Mouse (Mus musculus): ENCODE results near the gene Anapc2. TPM values are rescaled to one million over a fixed set of nuclear protein-coding genes. Genes with fewer than 3 reads are reported as not detected.
"Not testable (repeated sequence)": the region's sequence is repeated elsewhere in the genome, so short reads cannot be mapped to it uniquely, and the experiment has no call there.

Gene Anapc2
- polyA plus RNA-seq, 1 experiment from 2014 or later, result 131 TPM

- peaks cover 30% of the 10 kb centered on the region for H3K36me3 ChIP-seq
- ATAC-seq (ENCODE audit: low read depth), result peak; percentile 47
- WGBS, result 0% methylated on average over 55 of the region's 59 CpGs
- H3K9ac ChIP-seq, result peak within 1 kb of the TSS; percentile 87
- peak within 1 kb of the TSS; percentile 85 for H3K4me2 ChIP-seq
- peak within 1 kb of the TSS; percentile 69 for H3K27ac ChIP-seq (replicated peaks)
- peaks cover 11% of the 10 kb centered on the region for H3K27me3 ChIP-seq
- H3K9me3 ChIP-seq, result no peaks in the 10 kb centered on the region
- peaks cover 33% of the 10 kb centered on the region for H3K4me1 ChIP-seq (replicated peaks)
- H3K4me3 ChIP-seq, result peak within 1 kb of the TSS; percentile 67
These were observed 30.2 kb upstream of the Anapc2 start, which contains the start of the genes Rnf208 and Cysrt1 for GRCm38 (mm10) chr2:25242101-25242506. Gene Rnf208, plus strand, starts transcription at chr2:25242255. Gene Cysrt1, minus strand, starts transcription at chr2:25242452.

- H3K27ac ChIP-seq (replicated peaks), result no peak overlapping the region
- H3K27me3 ChIP-seq, result peaks cover 11% of the 10 kb centered on the region; the same call in 1 of the 2 replicates
- no peaks in the 10 kb centered on the region for H3K9me3 ChIP-seq
- peak overlapping the region; percentile 67 for H3K4me3 ChIP-seq
- H3K36me3 ChIP-seq, result peaks cover 41% of the 10 kb centered on the region
- WGBS, result 77% methylated on average over 8 of the region's 8 CpGs
- H3K4me1 ChIP-seq (replicated peaks), result peaks cover 33% of the 10 kb centered on the region
- peak overlapping the region; percentile 85 for H3K4me2 ChIP-seq
- no peak for ATAC-seq (ENCODE audit: low read depth)
- H3K9ac ChIP-seq, result peak overlapping the region; percentile 87
These were observed 28.9 kb upstream of the Anapc2 start for GRCm38 (mm10) chr2:25243342-25243741.

- Histone ChIP-seq H3K4me2 (no peak overlapping the region), H3K36me3 (peaks cover 49% of the 10 kb centered on the region), H3K9ac (no peak overlapping the region), H3K4me1 (replicated peaks) (peaks cover 33% of the 10 kb centered on the region), H3K27ac (replicated peaks) (no peak overlapping the region), H3K27me3 (peaks cover 11% of the 10 kb centered on the region; the same call in 1 of the 2 replicates), H3K9me3 (no peaks in the 10 kb centered on the region), H3K4me3 (no peak overlapping the region)
- ATAC-seq (ENCODE audit: low read depth), result no peak
- 90% methylated on average over 4 of the region's 4 CpGs for WGBS
These were observed 28.1 kb upstream of the Anapc2 start for GRCm38 (mm10) chr2:25244144-25244543.

GRCm38 (mm10) chr2:25246183-25247072 is 25.9 kb upstream of the Anapc2 start, which contains the start of gene AL732309.1:
Gene AL732309.1, minus strand, starts transcription at chr2:25246863.
- Histone ChIP-seq H3K9ac (no peak within 1 kb of the TSS), H3K9me3 (no peaks in the 10 kb centered on the region), H3K4me1 (replicated peaks) (peaks cover 21% of the 10 kb centered on the region), H3K4me3 (no peak within 1 kb of the TSS), H3K27me3 (peaks cover 7% of the 10 kb centered on the region; the same call in 1 of the 2 replicates), H3K27ac (replicated peaks) (no peak within 1 kb of the TSS), H3K36me3 (peaks cover 72% of the 10 kb centered on the region), H3K4me2 (no peak within 1 kb of the TSS)
- 92% methylated on average over 10 of the region's 10 CpGs for WGBS
- no peak for ATAC-seq (ENCODE audit: low read depth)

- no peak for ATAC-seq (ENCODE audit: low read depth)
- Histone ChIP-seq H3K27me3 (no peaks in the 10 kb centered on the region), H3K36me3 (peaks cover 59% of the 10 kb centered on the region)
These were observed 19.9 kb upstream of the Anapc2 start for GRCm38 (mm10) chr2:25252331-25252730.

GRCm38 (mm10) chr2:25255284-25255779 is 16.9 kb upstream of the Anapc2 start, which contains the start of gene Tmem203:
Gene Tmem203, plus strand, starts transcription at chr2:25255439.
- Histone ChIP-seq H3K4me1 (replicated peaks) (peaks cover 25% of the 10 kb centered on the region), H3K9ac (peak within 1 kb of the TSS; percentile 88), H3K4me3 (peak within 1 kb of the TSS; percentile 79), H3K27ac (replicated peaks) (peak within 1 kb of the TSS; percentile 81), H3K27me3 (no peaks in the 10 kb centered on the region), H3K9me3 (no peaks in the 10 kb centered on the region), H3K4me2 (peak within 1 kb of the TSS; percentile 100), H3K36me3 (peaks cover 31% of the 10 kb centered on the region)
- ATAC-seq (ENCODE audit: low read depth), result peak; percentile 87
- under 1% methylated on average over 39 of the region's 39 CpGs for WGBS

More at GRCm38 (mm10) chr2:25252331-25252730, 19.9 kb upstream of the Anapc2 start:
- Histone ChIP-seq H3K9ac (no peak overlapping the region), H3K4me2 (no peak overlapping the region), H3K9me3 (no peaks in the 10 kb centered on the region), H3K4me1 (replicated peaks) (peaks cover 25% of the 10 kb centered on the region), H3K27ac (replicated peaks) (no peak overlapping the region), H3K4me3 (no peak overlapping the region)
- 85% methylated on average over 1 of the region's 1 CpGs for WGBS

GRCm38 (mm10) chr2:25256443-25257109 is 15.7 kb upstream of the Anapc2 start:
- Histone ChIP-seq H3K36me3 (peaks cover 18% of the 10 kb centered on the region), H3K4me3 (peak overlapping the region; percentile 79), H3K4me1 (replicated peaks) (peaks cover 25% of the 10 kb centered on the region), H3K9ac (peak overlapping the region; percentile 88), H3K4me2 (peak overlapping the region; percentile 100)
- not testable (repeated sequence) for H3K27ac ChIP-seq (replicated peaks); H3K27me3 ChIP-seq; H3K9me3 ChIP-seq; ATAC-seq (ENCODE audit: low read depth)
- WGBS, result 59% methylated on average over 12 of the region's 12 CpGs

- H3K4me3 ChIP-seq; H3K9me3 ChIP-seq; H3K27me3 ChIP-seq; H3K27ac ChIP-seq (replicated peaks); H3K4me2 ChIP-seq; ATAC-seq (ENCODE audit: low read depth); H3K9ac ChIP-seq: not testable (repeated sequence)
- Histone ChIP-seq H3K36me3 (peaks cover 12% of the 10 kb centered on the region; the same call in 1 of the 2 replicates), H3K4me1 (replicated peaks) (peaks cover 29% of the 10 kb centered on the region)
- WGBS, result 91% methylated on average over 5 of the region's 5 CpGs
These were observed 15.0 kb upstream of the Anapc2 start for GRCm38 (mm10) chr2:25257250-25257649.

GRCm38 (mm10) chr2:25258887-25259286 is 13.4 kb upstream of the Anapc2 start:
- no peaks in the 10 kb centered on the region for H3K9me3 ChIP-seq
- no peak overlapping the region for H3K4me2 ChIP-seq
- H3K4me3 ChIP-seq, result no peak overlapping the region
- no peak for ATAC-seq (ENCODE audit: low read depth)
- H3K36me3 ChIP-seq, result no peaks in the 10 kb centered on the region
- 54% methylated on average over 2 of the region's 2 CpGs for WGBS
- no peak overlapping the region for H3K27ac ChIP-seq (replicated peaks)
- peaks cover 38% of the 10 kb centered on the region for H3K4me1 ChIP-seq (replicated peaks)
- H3K9ac ChIP-seq, result no peak overlapping the region
- H3K27me3 ChIP-seq, result peaks cover 5% of the 10 kb centered on the region

GRCm38 (mm10) chr2:25261870-25262269 is 10.4 kb upstream of the Anapc2 start:
- peak overlapping the region; percentile 94 for H3K4me2 ChIP-seq
- H3K9ac ChIP-seq, result peak overlapping the region; percentile 62
- no peaks in the 10 kb centered on the region for H3K9me3 ChIP-seq
- peaks cover 13% of the 10 kb centered on the region for H3K27me3 ChIP-seq
- peaks cover 47% of the 10 kb centered on the region for H3K4me1 ChIP-seq (replicated peaks)
- 57% methylated on average over 12 of the region's 12 CpGs for WGBS
- H3K36me3 ChIP-seq, result no peaks in the 10 kb centered on the region
- peak overlapping the region; percentile 81 for H3K4me3 ChIP-seq
- ATAC-seq (ENCODE audit: low read depth), result peak; percentile 2; the same call in 1 of the 2 replicates
- peak overlapping the region; percentile 68 for H3K27ac ChIP-seq (replicated peaks)

GRCm38 (mm10) chr2:25262291-25262767 is 9.9 kb upstream of the Anapc2 start, which contains the start of gene Tprn:
Gene Tprn, plus strand, starts transcription at chr2:25262618.
- H3K9ac ChIP-seq, result peak within 1 kb of the TSS; percentile 81
- 1% methylated on average over 39 of the region's 39 CpGs for WGBS
- H3K4me3 ChIP-seq, result peak within 1 kb of the TSS; percentile 81
- no peaks in the 10 kb centered on the region for H3K36me3 ChIP-seq
- peak within 1 kb of the TSS; percentile 87 for H3K27ac ChIP-seq (replicated peaks)
- H3K9me3 ChIP-seq, result no peaks in the 10 kb centered on the region
- peaks cover 48% of the 10 kb centered on the region for H3K4me1 ChIP-seq (replicated peaks)
- peak; percentile 98 for ATAC-seq (ENCODE audit: low read depth)
- H3K27me3 ChIP-seq, result peaks cover 13% of the 10 kb centered on the region
- H3K4me2 ChIP-seq, result peak within 1 kb of the TSS; percentile 94
